Mouse (Mus musculus): ENCODE data around the gene Haao.

The Haao gene

GRCm38 (mm10) chr17:83847815-83848214, at the start of gene Haao:
Gene Haao (minus strand): TSS chr17:83847963.
- DNase-seq (ENCODE audit: low spot score in 2 of 2) = no peak

GRCm38 (mm10) chr17:83897361-83897799, 49.6 kb upstream of the Haao start:
- no peak for DNase-seq (ENCODE audit: low spot score in 2 of 2)

GRCm38 (mm10) chr17:83896723-83897122, 49.0 kb upstream of the Haao start:
- peak in 1 of 2 experiments; percentile 20 for DNase-seq (ENCODE audit: low spot score in 2 of 2)

GRCm38 (mm10) chr17:83895321-83895770, 47.6 kb upstream of the Haao start:
- DNase-seq (ENCODE audit: low spot score in 2 of 2) = no peak

DNA sequence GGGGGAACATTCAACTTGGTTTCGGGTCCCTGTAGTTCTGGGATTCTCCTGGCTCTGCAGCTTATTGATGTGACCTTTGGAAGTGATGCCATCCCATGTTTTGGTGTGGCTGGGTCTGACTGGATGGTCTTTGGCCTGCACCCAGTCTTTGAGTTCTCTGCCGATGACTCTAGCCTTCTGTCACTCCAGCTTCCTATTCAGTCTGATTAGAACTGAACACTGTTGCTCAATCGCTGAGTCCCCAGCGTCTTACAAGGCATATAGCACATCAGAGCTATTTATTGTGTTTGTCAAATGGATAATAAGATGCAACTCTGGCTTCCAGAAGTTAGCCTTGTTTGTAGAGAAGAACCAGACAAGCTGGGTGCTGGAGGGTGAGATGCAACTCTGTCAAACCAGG, 45.4 kb upstream of the Haao start:
- no peak for DNase-seq (ENCODE audit: low spot score in 2 of 2)

DNA sequence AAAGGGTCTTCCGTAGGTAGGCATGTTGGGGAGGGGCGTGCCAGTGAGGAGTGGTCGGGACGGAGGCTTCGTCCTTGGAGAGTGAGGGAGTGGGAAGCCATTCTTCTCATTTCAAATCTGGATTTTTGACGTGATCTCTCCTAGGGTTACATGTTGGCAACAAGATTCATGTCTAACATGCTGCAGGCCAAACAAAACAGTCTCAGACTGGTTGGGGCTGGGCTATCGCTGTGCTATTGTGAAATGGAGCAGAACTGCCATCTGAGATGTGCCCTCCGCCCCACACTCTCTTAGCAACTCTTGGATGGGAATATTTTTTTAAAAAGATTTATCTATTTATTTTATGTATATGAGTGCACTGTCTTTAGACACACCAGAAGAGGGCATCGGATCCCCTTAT, 44.1 kb upstream of the Haao start:
- DNase-seq (ENCODE audit: low spot score in 2 of 2) = no peak

- no peak for DNase-seq (ENCODE audit: low spot score in 2 of 2)
Measured at GRCm38 (mm10) chr17:83890373-83890696, 42.6 kb upstream of the Haao start.

GRCm38 (mm10) chr17:83889691-83890372, 42.1 kb upstream of the Haao start:
- DNase-seq (ENCODE audit: low spot score in 2 of 2) = no peak

GRCm38 (mm10) chr17:83889329-83889690, 41.5 kb upstream of the Haao start:
- DNase-seq (ENCODE audit: low spot score in 2 of 2) = no peak

GRCm38 (mm10) chr17:83887241-83887640, 39.5 kb upstream of the Haao start:
- DNase-seq (ENCODE audit: low spot score in 2 of 2) = no peak

DNA sequence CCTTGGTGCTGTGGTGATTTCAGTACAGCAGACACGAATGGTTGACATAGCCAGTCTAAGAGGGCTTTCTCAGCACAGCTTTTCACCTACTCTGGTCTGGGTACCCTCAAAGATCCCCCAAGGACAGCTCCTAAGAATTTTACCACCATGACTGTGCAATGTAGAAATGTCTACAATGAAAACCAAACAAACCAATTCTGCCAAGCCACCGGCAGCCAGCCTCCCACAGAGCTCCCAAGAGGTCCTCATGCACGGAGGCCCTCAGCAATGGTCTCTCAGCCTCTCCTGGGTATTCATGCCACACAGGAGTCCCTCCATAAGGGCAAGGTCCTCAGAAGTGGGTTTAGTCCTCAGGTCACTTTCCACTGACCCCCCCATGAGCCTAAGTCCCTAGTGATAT, 38.6 kb upstream of the Haao start:
- no peak for DNase-seq (ENCODE audit: low spot score in 2 of 2)

- no peak for DNase-seq (ENCODE audit: low spot score in 2 of 2)
Measured at GRCm38 (mm10) chr17:83885750-83886149, 38.0 kb upstream of the Haao start.

DNA sequence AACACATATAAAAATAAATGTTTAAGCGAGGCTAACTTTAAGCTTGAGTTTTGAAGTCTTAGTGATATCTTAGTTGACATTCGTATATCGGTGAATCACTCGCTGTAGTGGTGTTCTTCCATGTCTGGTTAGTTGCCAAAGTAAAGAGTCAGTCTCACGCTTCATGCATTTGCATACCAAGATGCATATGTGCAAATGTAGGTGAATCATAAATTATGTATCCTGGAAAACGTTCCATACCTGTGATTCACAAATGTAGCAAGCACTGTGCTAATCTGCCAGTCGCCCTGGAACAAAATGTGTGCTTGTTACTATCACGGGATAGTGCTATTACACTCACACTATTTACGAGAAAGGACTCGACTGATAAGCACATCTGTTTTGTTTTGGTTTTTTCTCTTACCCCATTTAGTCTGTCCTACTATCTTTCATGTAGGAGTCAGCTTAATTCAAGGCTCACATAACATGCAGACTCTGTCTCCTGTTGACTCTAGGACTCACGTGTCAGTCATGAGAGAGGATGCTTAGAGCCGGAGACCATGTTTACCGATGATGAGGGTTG, 37.3 kb upstream of the Haao start:
- no peak for DNase-seq (ENCODE audit: low spot score in 2 of 2)

- DNase-seq (ENCODE audit: low spot score in 2 of 2) = no peak
Measured at GRCm38 (mm10) chr17:83882788-83883187, 35.0 kb upstream of the Haao start.

GRCm38 (mm10) chr17:83881071-83881470, 33.3 kb upstream of the Haao start:
- no peak for DNase-seq (ENCODE audit: low spot score in 2 of 2)

DNA sequence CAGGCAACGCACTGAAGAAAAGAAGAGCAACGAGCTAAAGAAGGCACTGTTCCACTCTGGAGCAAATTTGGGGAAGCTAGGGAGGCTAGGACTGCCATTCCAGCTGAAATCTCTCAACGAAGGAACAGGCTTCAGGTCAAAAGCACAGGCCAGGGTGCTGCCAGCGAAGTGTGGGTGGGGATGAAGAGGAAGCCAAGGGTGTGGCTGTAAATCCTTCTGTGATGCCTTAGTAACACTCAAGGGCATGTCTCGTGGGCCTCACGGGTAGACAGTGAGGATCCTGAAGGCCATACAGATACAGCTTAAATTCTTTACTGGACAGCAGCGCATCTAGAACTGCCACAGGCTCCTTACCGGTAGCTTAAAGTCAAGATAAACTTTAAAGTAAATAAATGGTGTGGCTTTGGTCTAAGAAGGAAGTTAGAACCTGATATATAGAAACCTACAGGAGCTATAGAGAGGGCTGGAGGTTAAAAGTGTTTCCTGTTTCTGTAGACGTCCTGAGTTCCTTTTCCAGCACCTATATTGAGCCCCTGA, 32.5 kb upstream of the Haao start:
- no peak for DNase-seq (ENCODE audit: low spot score in 2 of 2)

DNA sequence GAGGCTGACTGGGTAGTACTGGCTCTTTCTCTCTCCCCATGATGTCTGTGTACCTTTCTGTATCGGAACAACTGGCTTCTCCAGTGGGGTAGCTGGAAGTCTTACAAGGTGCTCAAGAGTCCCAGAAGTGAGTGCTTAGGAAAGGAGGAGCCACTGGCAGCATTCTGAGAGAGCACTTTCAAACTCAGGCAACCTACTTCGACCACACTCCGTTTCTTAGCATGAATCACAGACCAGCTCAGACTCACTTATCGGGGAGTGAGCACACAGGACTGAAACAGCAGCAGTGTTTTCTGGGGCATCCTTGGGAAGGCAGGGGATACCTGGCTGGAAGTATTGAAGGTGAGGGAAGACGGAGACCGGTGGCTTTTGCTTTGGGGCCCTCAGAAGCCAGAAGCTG, 31.9 kb upstream of the Haao start:
- no peak for DNase-seq (ENCODE audit: low spot score in 2 of 2)

GRCm38 (mm10) chr17:83874610-83875009, 26.8 kb upstream of the Haao start:
- DNase-seq (ENCODE audit: low spot score in 2 of 2) = no peak

DNA sequence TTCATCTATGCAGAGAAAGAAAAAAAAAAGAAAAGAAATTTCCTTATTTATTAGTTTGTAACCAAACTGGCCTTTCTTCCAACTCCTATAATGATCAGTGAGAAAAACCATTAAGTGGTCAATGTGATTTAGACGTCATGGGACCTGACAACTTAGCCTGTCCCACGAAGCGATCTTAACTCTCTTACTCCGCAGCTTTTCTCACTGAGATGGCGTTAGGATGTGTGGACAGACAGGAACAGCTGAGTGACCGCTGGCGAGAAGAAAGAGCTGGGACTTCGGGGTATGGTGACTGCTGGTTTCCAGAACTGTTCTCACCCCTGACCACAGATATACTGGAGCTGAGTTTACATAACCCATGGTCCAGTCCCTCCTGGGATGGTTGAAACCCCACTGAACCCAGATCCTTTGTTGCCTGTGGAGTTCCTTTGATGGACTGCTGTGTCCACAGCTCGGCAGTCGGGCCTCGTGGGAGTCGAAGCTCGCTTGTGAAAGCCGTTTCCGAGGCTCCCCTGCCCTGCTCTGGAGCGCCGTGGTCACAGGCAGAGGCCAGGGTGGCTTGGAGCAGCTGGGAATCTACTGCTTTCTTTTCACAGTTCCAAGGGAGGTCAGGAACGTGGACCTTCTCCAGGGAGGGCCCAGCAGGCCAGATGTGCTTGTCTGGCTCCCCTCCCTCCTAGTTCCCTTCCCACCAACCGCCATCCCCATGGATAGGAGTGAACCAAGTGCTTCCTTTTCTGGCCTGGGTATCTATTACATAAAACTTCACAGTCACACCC, 25.8 kb upstream of the Haao start:
- DNase-seq (ENCODE audit: low spot score in 2 of 2) = no peak

GRCm38 (mm10) chr17:83872806-83873348, 25.1 kb upstream of the Haao start:
- DNase-seq (ENCODE audit: low spot score in 2 of 2) = peak; percentile 75 to 78

DNA sequence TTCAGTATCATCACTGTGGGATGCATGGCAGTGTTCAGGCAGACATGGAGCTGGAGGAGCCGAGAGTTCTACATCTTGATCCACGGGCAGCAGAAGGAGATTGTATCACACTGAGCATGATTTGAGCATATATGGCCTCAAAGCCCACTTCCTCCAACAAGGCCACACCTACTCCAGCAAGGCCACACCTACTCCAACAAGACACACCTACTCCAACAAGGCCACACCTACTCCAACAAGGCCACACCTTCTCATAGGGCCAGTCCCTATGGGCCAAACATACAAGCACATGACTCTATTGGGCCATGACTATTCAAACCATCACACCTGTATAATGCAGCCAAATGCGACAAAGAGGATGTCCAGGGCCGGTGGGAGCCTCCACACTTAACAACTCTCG, 23.6 kb upstream of the Haao start:
- DNase-seq (ENCODE audit: low spot score in 2 of 2) = no peak

DNA sequence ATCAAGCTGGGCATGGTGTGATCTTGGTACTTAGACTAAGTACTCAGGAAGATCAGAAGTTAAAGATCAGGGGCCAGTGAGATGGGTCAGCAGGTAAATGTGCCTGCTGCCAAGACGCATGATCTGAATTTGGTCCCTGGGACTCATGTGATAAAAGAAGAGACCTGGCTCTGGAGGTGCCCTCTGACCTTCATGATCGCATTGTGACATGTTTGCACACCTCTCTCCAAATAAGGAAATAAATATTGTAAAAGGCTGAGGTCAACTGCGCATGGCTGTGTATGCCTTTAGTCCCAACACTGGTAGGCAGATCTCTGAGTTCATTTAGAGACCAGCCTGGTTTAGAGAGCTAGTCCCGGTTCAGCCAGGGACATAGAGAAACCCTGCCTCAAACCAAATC, 22.6 kb upstream of the Haao start:
- DNase-seq (ENCODE audit: low spot score in 2 of 2) = no peak

GRCm38 (mm10) chr17:83866582-83866981, 18.8 kb upstream of the Haao start:
- DNase-seq (ENCODE audit: low spot score in 2 of 2) = no peak

Data from frontal cortex, postnatal 25 days (tissue).